In genomic region chr14:36212830-36213229, GRCm38 (mm10) we compare ENCODE assay signal across 9 mouse cellular contexts.
A peak's percentile ranks its signal among the peaks of the same experiment; 100 is the strongest.
DNase-seq lines count a peak whose midpoint lies in the region; ATAC-seq and TF ChIP-seq lines count a peak whose summit lies in the region.
"Had no signal": no experiment of that assay in that cellular context is flagged by ENCODE, and none has a peak within 500 bp of the region (broad histone marks: within the 10 kb centered on the region; RNA-seq: fewer than 3 reads in every experiment).

No protein-coding gene starts in this region.

- no peak for TF ChIP-seq POLR2A in CH12.LX (IDR thresholded peaks at IDR 0.05; ENCODE audit: low read depth, low read length)
- no peak for TF ChIP-seq POLR2A in brain, embryonic 14.5 days (IDR thresholded peaks at IDR 0.05; ENCODE audit: borderline replicate concordance, extremely low read depth, insufficient read depth, insufficient read length, poor library complexity, severe bottlenecking)

- H3K36me3 ChIP-seq in CH12.LX (replicated peaks in 1 of 2; ENCODE audit: control insufficient read depth in 1 of 2, insufficient read depth in 1 of 2, low read length in 1 of 2) = no peaks in the 10 kb centered on the region
- H3K36me3 ChIP-seq in forebrain, embryonic 12.5 days (replicated peaks) = no peaks in the 10 kb centered on the region
- H3K36me3 ChIP-seq in midbrain, embryonic 13.5 days = no peaks in the 10 kb centered on the region
- H3K36me3 ChIP-seq: limb, embryonic 12.5 days had no signal

- no peak overlapping the region for H3K9ac ChIP-seq in CH12.LX (ENCODE audit: insufficient read depth, low read depth)
- H3K9ac ChIP-seq in forebrain, embryonic 12.5 days = no peak overlapping the region
- no peak overlapping the region for H3K9ac ChIP-seq in midbrain, embryonic 13.5 days (replicated peaks)
- H3K9ac ChIP-seq: limb, embryonic 12.5 days had no signal

- H3K27me3 ChIP-seq in CH12.LX (replicated peaks) = no peaks in the 10 kb centered on the region
- H3K27me3 ChIP-seq in forebrain, embryonic 12.5 days = no peaks in the 10 kb centered on the region
- H3K27me3 ChIP-seq in midbrain, embryonic 13.5 days = no peaks in the 10 kb centered on the region
- H3K27me3 ChIP-seq: limb, embryonic 12.5 days had no signal

- no peaks in the 10 kb centered on the region for H3K79me2 ChIP-seq in CH12.LX (replicated peaks; ENCODE audit: control insufficient read depth, extremely low read depth, insufficient read depth, poor library complexity, severe bottlenecking)

- dilution Hi-C loops in CH12.LX (cut with MboI; ENCODE audit: extremely low pct_ligation_motif_present, extremely low pct_unique_long_range_greater_than_20kb, low sequenced_read_pairs) = no loop called here

- peak; percentile 19 for DNase-seq in gastrocnemius, postnatal 14 days
- no peak for DNase-seq in gastrocnemius, postnatal 36 days
- peak; percentile 21 for DNase-seq in CH12.LX (ENCODE audit: extremely low read depth)
- DNase-seq in brain, embryonic 14.5 days (ENCODE audit: low read depth) = peak; percentile 86
- peak; percentile 41 to 73 for DNase-seq in layer of hippocampus, adult 8-10 months (ENCODE audit: low spot score in 2 of 2)
- peak; percentile 69 for DNase-seq in thymus, postnatal 25 days

- no peaks in the 10 kb centered on the region for H3K4me1 ChIP-seq in CH12.LX (ENCODE audit: control insufficient read depth in 1 of 2, insufficient read depth in 2 of 2)
- H3K4me1 ChIP-seq in forebrain, embryonic 12.5 days = no peaks in the 10 kb centered on the region
- no peaks in the 10 kb centered on the region for H3K4me1 ChIP-seq in midbrain, embryonic 13.5 days (replicated peaks)
- H3K4me1 ChIP-seq: limb, embryonic 12.5 days had no signal

- peak; percentile 9 for TF ChIP-seq RAD21 in CH12.LX (IDR thresholded peaks at IDR 0.05; ENCODE audit: low read depth, low read length)

- no peak for TF ChIP-seq EP300 in CH12.LX (IDR thresholded peaks at IDR 0.05; ENCODE audit: low read length)

- TF ChIP-seq CTCF in CH12.LX (conservative IDR thresholded peaks at IDR 0.05 in 1 of 2, IDR thresholded peaks at IDR 0.05 in 1 of 2; ENCODE audit: low read depth in 2 of 2, low read length in 2 of 2) = peak; percentile 23 to 38; a peak in 2 of 4 replicates
- peak; percentile 88 for TF ChIP-seq CTCF in brain, embryonic 14.5 days (IDR thresholded peaks at IDR 0.05; ENCODE audit: borderline replicate concordance, extremely low read depth, insufficient read depth, insufficient read length)

- 29% methylated on average over 4 of the region's 4 CpGs for WGBS in forebrain, embryonic 12.5 days
- WGBS in midbrain, embryonic 13.5 days = 48% methylated on average over 4 of the region's 4 CpGs

- ATAC-seq in forebrain, embryonic 12.5 days (ENCODE audit: low FRiP score) = peak; percentile 68; the same call in 1 of the 2 replicates
- peak; percentile 62; the same call in 1 of the 2 replicates for ATAC-seq in midbrain, embryonic 13.5 days

- H3K4me3 ChIP-seq in CH12.LX (replicated peaks in 1 of 3; ENCODE audit: low read depth in 2 of 3, low read length in 2 of 3, poor library complexity in 1 of 3) = no peak overlapping the region
- no peak overlapping the region for H3K4me3 ChIP-seq in forebrain, embryonic 12.5 days (replicated peaks)
- no peak overlapping the region for H3K4me3 ChIP-seq in midbrain, embryonic 13.5 days (replicated peaks)
- H3K4me3 ChIP-seq: limb, embryonic 12.5 days had no signal

- no peak overlapping the region for H3K4me2 ChIP-seq in CH12.LX (ENCODE audit: insufficient read depth, low read depth, poor library complexity, severe bottlenecking)
- no peak overlapping the region for H3K4me2 ChIP-seq in forebrain, embryonic 12.5 days
- no peak overlapping the region for H3K4me2 ChIP-seq in midbrain, embryonic 13.5 days (replicated peaks)
- H3K4me2 ChIP-seq: limb, embryonic 12.5 days had no signal

- peaks cover 1% of the 10 kb centered on the region for H3K9me3 ChIP-seq in CH12.LX (replicated peaks; ENCODE audit: low read length)
- no peaks in the 10 kb centered on the region for H3K9me3 ChIP-seq in forebrain, embryonic 12.5 days
- H3K9me3 ChIP-seq in midbrain, embryonic 13.5 days = no peaks in the 10 kb centered on the region
- H3K9me3 ChIP-seq: limb, embryonic 12.5 days had no signal

- in situ Hi-C loops in CH12.LX (cut with MboI; ENCODE audit: low pct_ligation_motif_present, low pct_unique_long_range_greater_than_20kb, low sequenced_read_pairs) = no loop called here

- no peak overlapping the region for H3K27ac ChIP-seq in CH12.LX (ENCODE audit: insufficient read depth, low read depth)
- H3K27ac ChIP-seq in forebrain, embryonic 12.5 days = no peak overlapping the region
- no peak overlapping the region for H3K27ac ChIP-seq in midbrain, embryonic 13.5 days
- H3K27ac ChIP-seq: limb, embryonic 12.5 days had no signal

- intact Hi-C loops in gastrocnemius, postnatal 14 days (cut with DNase I; ENCODE audit: low total_unique reads) = no loop called here
- intact Hi-C loops in gastrocnemius, postnatal 36 days (cut with DNase I) = no loop called here

TF ChIP-seq in CH12.LX, 34 proteins besides CTCF, POLR2A, EP300 and RAD21:
- TF ChIP-seq UBTF (IDR thresholded peaks at IDR 0.05; ENCODE audit: low read depth, low read length) (no peak), ETS1 (conservative IDR thresholded peaks at IDR 0.05; ENCODE audit: low read depth, low read length) (no peak), RCOR1 (conservative IDR thresholded peaks at IDR 0.05; ENCODE audit: low read depth, low read length) (no peak), PAX5 (IDR thresholded peaks at IDR 0.05; ENCODE audit: low read length) (no peak), TBP (conservative IDR thresholded peaks at IDR 0.05; ENCODE audit: low read depth, low read length) (no peak), GABPA (IDR thresholded peaks at IDR 0.05; ENCODE audit: insufficient replicate concordance, low read depth, low read length) (no peak), SMC3 (IDR thresholded peaks at IDR 0.05; ENCODE audit: low read depth, low read length) (no peak; the same call in 1 of the 2 replicates), JUN (IDR thresholded peaks at IDR 0.05; ENCODE audit: insufficient read depth, low read depth, low read length) (no peak), ZKSCAN1 (IDR thresholded peaks at IDR 0.05; ENCODE audit: borderline replicate concordance, low read depth, low read length) (no peak), MYC (IDR thresholded peaks at IDR 0.05; ENCODE audit: low read depth, low read length) (no peak), POLR2AphosphoS2 (IDR thresholded peaks at IDR 0.05; ENCODE audit: low read depth, low read length) (no peak), IRF4 (IDR thresholded peaks at IDR 0.05; ENCODE audit: low read depth, low read length) (no peak), ZMIZ1 (IDR thresholded peaks at IDR 0.05; ENCODE audit: low read depth, low read length) (no peak), MAX (IDR thresholded peaks at IDR 0.05; ENCODE audit: low read length) (no peak), MEF2A (IDR thresholded peaks at IDR 0.05; ENCODE audit: borderline replicate concordance, low read depth, low read length) (no peak), E2F4 (IDR thresholded peaks at IDR 0.05; ENCODE audit: insufficient replicate concordance, low read depth, low read length) (no peak), BHLHE40 (IDR thresholded peaks at IDR 0.05; ENCODE audit: low read depth, low read length) (no peak), ZNF384 (IDR thresholded peaks at IDR 0.05; ENCODE audit: low read depth, low read length) (no peak), SIN3A (IDR thresholded peaks at IDR 0.05; ENCODE audit: low read length) (no peak)

Comparison
In these comparisons a context has a peak if more than half of its experiments do, and no peak if none do; other contexts are left out.
1. DNase-seq: peak in gastrocnemius, postnatal 14 days (single experiment), CH12.LX (single experiment), brain, embryonic 14.5 days (single experiment), layer of hippocampus, adult 8-10 months (2 of 2) and thymus, postnatal 25 days (single experiment); none in gastrocnemius, postnatal 36 days (0 of 2).